Mouse (Mus musculus) heart, adult 2 months (tissue): ENCODE results near the gene Erbb3.

Experiments used
- CTCF ChIP-seq: fragments of 200-600 bp; IDR thresholded peaks from 2 replicates; pipeline ENCODE4 v1.8.1; 2022; ENCODE audit warnings: antibody characterized with exemption, mild to moderate bottlenecking, moderate library complexity
- EP300 ChIP-seq: fragments of 200-500 bp; IDR thresholded peaks from 2 replicates; pipeline ENCODE4 v1.6.1; 2011; ENCODE audit warnings: low read depth, low read length, control low read depth; ENCODE audit not compliant: insufficient read depth
- POLR2A ChIP-seq: fragments of 200-500 bp; IDR thresholded peaks from 2 replicates; pipeline ENCODE4 v1.6.1; 2011; ENCODE audit warnings: mild to moderate bottlenecking, low read depth, low read length, control low read depth; ENCODE audit not compliant: insufficient read depth

DNA sequence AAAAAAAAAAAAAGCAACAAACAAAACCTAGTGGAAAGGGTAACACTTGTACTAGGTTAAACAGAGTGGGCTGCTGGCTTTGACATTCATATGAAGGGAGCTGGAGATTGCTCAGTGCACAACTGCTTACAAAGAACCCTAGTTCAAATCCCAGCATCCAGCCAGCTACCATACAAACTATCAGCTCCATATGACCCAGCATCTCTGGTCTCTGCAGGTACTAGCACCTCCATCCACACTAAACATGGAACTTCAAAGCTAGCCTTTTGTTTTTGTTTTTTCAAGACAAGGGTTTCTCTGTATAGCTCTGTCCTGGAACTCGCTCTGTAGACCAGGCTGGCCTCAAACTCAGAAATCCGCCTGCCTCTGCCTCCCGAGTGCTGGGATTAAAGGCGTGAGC lies 33.2 kb upstream of the Erbb3 start:
- TF ChIP-seq POLR2A (no peak), CTCF (no peak), EP300 (no peak)
